Mouse (Mus musculus): ENCODE data around the gene Cnot1.
"Not testable (repeated sequence)": the region's sequence is repeated elsewhere in the genome, so short reads cannot be mapped to it uniquely, and the experiment has no call there.

Cnot1 gene

GRCm38 (mm10) chr8:95807331-95807843 lies at the start of gene Cnot1:
Gene Cnot1 (minus strand): TSS chr8:95807464.
- DNase-seq (ENCODE audit: low read depth in 1 of 2, low spot score in 2 of 2), result peak; percentile 95 to 96

GRCm38 (mm10) chr8:95854174-95854573 lies 46.9 kb upstream of the Cnot1 start:
- no peak for DNase-seq (ENCODE audit: low read depth in 1 of 2, low spot score in 2 of 2)

- DNase-seq (ENCODE audit: low read depth in 1 of 2, low spot score in 2 of 2), result peak; percentile 19 to 55
Observed at GRCm38 (mm10) chr8:95853102-95853843, 46.0 kb upstream of the Cnot1 start, which contains the start of gene Slc38a7. Gene Slc38a7 (minus strand): TSS chr8:95853539.

GRCm38 (mm10) chr8:95852290-95852689 lies 45.0 kb upstream of the Cnot1 start:
- DNase-seq (ENCODE audit: low read depth in 1 of 2, low spot score in 2 of 2), result peak; percentile 38

- DNase-seq (ENCODE audit: low read depth in 1 of 2, low spot score in 2 of 2), result no peak
Observed at GRCm38 (mm10) chr8:95850326-95850725, 43.1 kb upstream of the Cnot1 start.

- no peak for DNase-seq (ENCODE audit: low read depth in 1 of 2, low spot score in 2 of 2)
Observed at GRCm38 (mm10) chr8:95848734-95849464, 41.6 kb upstream of the Cnot1 start.

- no peak for DNase-seq (ENCODE audit: low read depth in 1 of 2, low spot score in 2 of 2)
Observed at GRCm38 (mm10) chr8:95848061-95848551, 40.8 kb upstream of the Cnot1 start.

- DNase-seq (ENCODE audit: low read depth in 1 of 2, low spot score in 2 of 2), result no peak
Observed at GRCm38 (mm10) chr8:95845026-95845425, 37.8 kb upstream of the Cnot1 start.

GRCm38 (mm10) chr8:95843968-95844367 lies 36.7 kb upstream of the Cnot1 start:
- DNase-seq (ENCODE audit: low read depth in 1 of 2, low spot score in 2 of 2), result no peak

- no peak for DNase-seq (ENCODE audit: low read depth in 1 of 2, low spot score in 2 of 2)
Observed at GRCm38 (mm10) chr8:95841436-95841835, 34.2 kb upstream of the Cnot1 start.

GRCm38 (mm10) chr8:95839289-95839688 lies 32.0 kb upstream of the Cnot1 start:
- DNase-seq (ENCODE audit: low read depth in 1 of 2, low spot score in 2 of 2), result no peak

GRCm38 (mm10) chr8:95837266-95837665 lies 30.0 kb upstream of the Cnot1 start:
- DNase-seq (ENCODE audit: low read depth in 1 of 2, low spot score in 2 of 2), result no peak

GRCm38 (mm10) chr8:95835891-95836290 lies 28.6 kb upstream of the Cnot1 start:
- no peak for DNase-seq (ENCODE audit: low read depth in 1 of 2, low spot score in 2 of 2)

GRCm38 (mm10) chr8:95833435-95833984 lies 26.2 kb upstream of the Cnot1 start:
- no peak for DNase-seq (ENCODE audit: low read depth in 1 of 2, low spot score in 2 of 2)

- peak; percentile 43 to 62 for DNase-seq (ENCODE audit: low read depth in 1 of 2, low spot score in 2 of 2)
Observed at GRCm38 (mm10) chr8:95832603-95833434, 25.6 kb upstream of the Cnot1 start.

GRCm38 (mm10) chr8:95830144-95830543 lies 22.9 kb upstream of the Cnot1 start:
- DNase-seq (ENCODE audit: low read depth in 1 of 2, low spot score in 2 of 2), result no peak

GRCm38 (mm10) chr8:95825162-95825561 lies 17.9 kb upstream of the Cnot1 start, which contains the start of gene Sap18b:
Gene Sap18b (plus strand): TSS chr8:95825346.
- DNase-seq (ENCODE audit: low read depth in 1 of 2, low spot score in 2 of 2), result not testable (repeated sequence)

- DNase-seq (ENCODE audit: low read depth in 1 of 2, low spot score in 2 of 2), result no peak
Observed at GRCm38 (mm10) chr8:95822699-95823098, 15.4 kb upstream of the Cnot1 start.

GRCm38 (mm10) chr8:95822096-95822495 lies 14.8 kb upstream of the Cnot1 start:
- no peak for DNase-seq (ENCODE audit: low read depth in 1 of 2, low spot score in 2 of 2)

- no peak for DNase-seq (ENCODE audit: low read depth in 1 of 2, low spot score in 2 of 2)
Observed at GRCm38 (mm10) chr8:95821266-95821665, 14.0 kb upstream of the Cnot1 start.

- DNase-seq (ENCODE audit: low read depth in 1 of 2, low spot score in 2 of 2), result no peak
Observed at GRCm38 (mm10) chr8:95818211-95818610, 10.9 kb upstream of the Cnot1 start.
